Mouse (Mus musculus): ENCODE measurements around the gene Srp72. TPM values are rescaled to one million over a fixed set of nuclear protein-coding genes. Genes with fewer than 3 reads are reported as not detected.

The Srp72 gene
- polyA plus RNA-seq, 1 experiment from 2014 or later: 82.3 TPM

DNA sequence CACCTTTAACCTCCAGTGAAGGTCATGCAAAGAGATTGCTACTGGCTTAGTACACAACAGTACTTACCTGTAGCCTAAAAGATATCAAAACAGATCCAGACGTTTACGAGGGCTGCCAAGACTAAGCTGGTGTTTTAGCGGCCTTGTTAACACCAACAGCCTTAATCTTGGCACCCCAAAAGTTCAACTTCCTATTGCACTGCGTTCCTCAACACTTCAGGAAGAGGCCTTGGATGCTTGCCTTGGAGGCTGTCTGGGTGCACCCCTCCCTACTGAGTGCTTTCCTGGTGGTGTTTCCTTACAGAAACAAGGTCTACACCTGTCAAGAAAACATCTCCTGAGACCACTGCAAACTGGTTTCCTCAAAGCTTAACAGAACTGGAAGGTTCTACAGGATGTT lies 27.3 kb upstream of the Srp72 start:
- H3K36me3 ChIP-seq (ENCODE audit: control insufficient read depth, insufficient read depth, low read length): no peaks in the 10 kb centered on the region
- no peak for DNase-seq (ENCODE audit: low spot score)
- WGBS: 92% methylated on average over 4 of the region's 4 CpGs

GRCm38 (mm10) chr5:76947758-76948157 lies 26.7 kb upstream of the Srp72 start:
- no peaks in the 10 kb centered on the region; the same call in 1 of the 2 replicates for H3K4me1 ChIP-seq (replicated peaks; ENCODE audit: control insufficient read depth, insufficient read depth, low read length)
- H3K27me3 ChIP-seq (ENCODE audit: control insufficient read depth, insufficient read depth, low read length): no peaks in the 10 kb centered on the region
- no peaks in the 10 kb centered on the region for H3K9me3 ChIP-seq (ENCODE audit: control insufficient read depth, low read length)
- no peak overlapping the region for H3K4me2 ChIP-seq (replicated peaks; ENCODE audit: low read depth, low read length)
- no peaks in the 10 kb centered on the region for H3K36me3 ChIP-seq (ENCODE audit: control insufficient read depth, insufficient read depth, low read length)
- 86% methylated on average over 4 of the region's 4 CpGs for WGBS
- no peak overlapping the region for H3K4me3 ChIP-seq (ENCODE audit: low read depth, low read length)
- no peak for DNase-seq (ENCODE audit: low spot score)
- H3K27ac ChIP-seq (ENCODE audit: low read depth, low read length): no peak overlapping the region
- no peak overlapping the region for H3K9ac ChIP-seq (ENCODE audit: low read depth, low read length)
- ATAC-seq (ENCODE audit: low FRiP score): no peak

More for the DNA sequence above, 27.3 kb upstream of the Srp72 start:
- Histone ChIP-seq H3K9me3 (ENCODE audit: control insufficient read depth, low read length) (no peaks in the 10 kb centered on the region), H3K27me3 (ENCODE audit: control insufficient read depth, insufficient read depth, low read length) (no peaks in the 10 kb centered on the region), H3K9ac (ENCODE audit: low read depth, low read length) (no peak overlapping the region), H3K4me2 (replicated peaks; ENCODE audit: low read depth, low read length) (no peak overlapping the region), H3K4me3 (ENCODE audit: low read depth, low read length) (no peak overlapping the region), H3K27ac (ENCODE audit: low read depth, low read length) (no peak overlapping the region), H3K4me1 (replicated peaks; ENCODE audit: control insufficient read depth, insufficient read depth, low read length) (no peaks in the 10 kb centered on the region)
- ATAC-seq (ENCODE audit: low FRiP score): no peak

GRCm38 (mm10) chr5:76950343-76951105 lies 24.0 kb upstream of the Srp72 start:
- H3K27ac ChIP-seq (ENCODE audit: low read depth, low read length): peak overlapping the region; percentile 53; the same call in 1 of the 2 replicates
- H3K4me2 ChIP-seq (replicated peaks; ENCODE audit: low read depth, low read length): peak overlapping the region; percentile 81
- H3K4me3 ChIP-seq (ENCODE audit: low read depth, low read length): peak overlapping the region; percentile 72
- ATAC-seq (ENCODE audit: low FRiP score) (peak; percentile 55; the same call in 1 of the 2 replicates), DNase-seq (ENCODE audit: low spot score) (peak; percentile 48)
- H3K9ac ChIP-seq (ENCODE audit: low read depth, low read length): peak overlapping the region; percentile 74
- H3K9me3 ChIP-seq (ENCODE audit: control insufficient read depth, low read length): no peaks in the 10 kb centered on the region
- H3K36me3 ChIP-seq (ENCODE audit: control insufficient read depth, insufficient read depth, low read length): no peaks in the 10 kb centered on the region
- no peaks in the 10 kb centered on the region for H3K27me3 ChIP-seq (ENCODE audit: control insufficient read depth, insufficient read depth, low read length)
- H3K4me1 ChIP-seq (replicated peaks; ENCODE audit: control insufficient read depth, insufficient read depth, low read length): no peaks in the 10 kb centered on the region; the same call in 1 of the 2 replicates
- WGBS: under 1% methylated on average over 24 of the region's 24 CpGs

DNA sequence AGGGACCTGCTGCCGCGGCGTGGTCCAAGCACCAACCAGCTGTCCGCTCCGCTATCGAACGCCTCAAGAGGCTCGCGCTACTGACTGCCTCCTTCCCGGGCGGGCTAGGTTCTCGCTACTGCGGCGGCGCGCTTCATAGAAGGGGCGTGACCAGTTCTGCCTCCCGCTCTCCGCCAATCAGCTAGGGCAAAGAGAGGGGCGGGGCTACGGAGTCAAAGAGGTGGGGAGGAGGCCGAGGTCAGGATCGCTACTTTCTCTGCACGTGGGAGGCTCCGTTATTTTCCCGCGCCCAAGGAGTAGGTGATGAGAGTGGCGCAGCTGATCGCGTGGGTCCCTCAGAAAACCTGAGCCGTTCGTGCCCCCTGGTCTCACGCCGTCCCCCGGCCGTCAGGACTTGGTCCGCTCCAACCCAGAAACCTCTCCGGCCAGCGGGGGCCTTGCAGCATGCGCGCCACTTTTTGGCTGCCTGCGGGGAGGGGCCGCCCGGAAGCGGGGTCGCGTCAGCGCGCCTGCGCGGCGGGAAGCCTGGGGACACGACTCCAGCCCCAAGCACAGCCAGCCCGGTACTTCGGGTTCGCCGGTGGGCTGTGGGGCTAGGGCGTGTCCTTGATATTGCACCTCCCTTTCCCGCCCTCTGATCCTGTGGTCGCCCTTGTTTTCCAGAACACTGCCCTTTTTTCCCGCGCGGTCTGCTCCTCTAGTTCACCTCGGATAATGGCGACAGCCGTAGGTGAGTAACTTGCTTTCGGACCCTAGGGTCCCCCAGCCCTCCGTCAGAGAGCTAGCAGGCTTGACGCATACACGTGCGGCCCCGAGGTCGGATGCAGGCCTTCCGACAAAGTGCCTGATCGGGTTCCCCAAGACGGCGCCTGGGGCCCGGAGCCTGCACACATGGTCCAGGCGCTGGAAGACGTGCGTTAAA lies 23.1 kb upstream of the Srp72 start, which contains the start of the genes Paics and Ppat:
Paics (plus strand) TSS at position 202 of the 922 bp plus-strand sequence.
Ppat (minus strand) TSS at position 473 of the 922 bp plus-strand sequence.
- H3K36me3 ChIP-seq (ENCODE audit: control insufficient read depth, insufficient read depth, low read length): no peaks in the 10 kb centered on the region
- peak within 1 kb of the TSS; percentile 81 for H3K9ac ChIP-seq (ENCODE audit: low read depth, low read length)
- WGBS: under 1% methylated on average over 75 of the region's 81 CpGs
- DNase-seq (ENCODE audit: low spot score): peak; percentile 98
- no peaks in the 10 kb centered on the region for H3K27me3 ChIP-seq (ENCODE audit: control insufficient read depth, insufficient read depth, low read length)
- H3K4me3 ChIP-seq (ENCODE audit: low read depth, low read length): peak within 1 kb of the TSS; percentile 72
- ATAC-seq (ENCODE audit: low FRiP score): peak; percentile 97
- peak within 1 kb of the TSS; percentile 53 for H3K27ac ChIP-seq (ENCODE audit: low read depth, low read length)
- no peaks in the 10 kb centered on the region for H3K9me3 ChIP-seq (ENCODE audit: control insufficient read depth, low read length)
- peak within 1 kb of the TSS; percentile 81 for H3K4me2 ChIP-seq (replicated peaks; ENCODE audit: low read depth, low read length)
- no peaks in the 10 kb centered on the region; the same call in 1 of the 2 replicates for H3K4me1 ChIP-seq (replicated peaks; ENCODE audit: control insufficient read depth, insufficient read depth, low read length)

DNA sequence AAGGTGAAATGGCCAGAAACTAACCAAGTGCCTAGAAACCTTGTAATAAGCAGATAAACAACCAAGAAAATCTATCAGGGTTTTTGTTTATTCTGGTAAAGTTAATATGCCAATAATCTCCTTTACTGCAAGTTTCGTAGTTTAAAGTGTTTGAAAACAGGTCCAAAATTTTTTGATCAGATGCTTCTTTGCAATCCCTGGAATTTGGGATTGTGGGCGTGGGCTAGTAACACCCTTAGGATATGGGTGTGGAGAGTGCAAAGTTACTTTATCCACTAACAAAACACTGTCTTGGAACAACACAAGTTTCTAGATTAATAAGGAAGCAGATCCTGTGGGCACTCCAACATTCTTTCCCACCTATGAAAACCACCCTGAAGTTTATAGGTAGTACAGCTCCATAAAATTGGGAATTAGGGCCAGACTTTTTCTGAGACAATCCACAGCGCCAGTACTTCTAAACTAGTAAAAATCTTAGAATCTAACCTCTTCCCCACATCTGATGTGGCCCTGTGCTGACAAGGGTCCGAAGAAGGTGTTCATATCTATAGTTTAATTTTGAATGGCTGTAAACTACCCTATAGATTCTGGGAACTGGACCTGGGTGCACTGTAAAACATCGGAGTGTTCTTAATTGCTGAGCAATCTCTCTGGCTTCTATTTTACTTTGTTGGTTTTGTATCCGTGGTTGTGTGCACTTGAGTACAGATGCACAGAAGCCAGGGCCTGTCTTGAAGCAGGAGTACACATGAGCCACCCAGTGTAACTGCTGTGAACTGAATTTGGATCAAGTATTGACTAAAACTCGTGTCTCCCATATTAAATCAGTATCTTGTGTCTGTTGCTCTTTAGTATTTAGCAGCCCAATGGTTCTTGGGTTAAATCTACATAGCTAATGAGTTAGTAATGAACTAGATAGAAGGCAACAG lies 22.1 kb upstream of the Srp72 start:
- no peak for ATAC-seq (ENCODE audit: low FRiP score)
- Histone ChIP-seq H3K36me3 (ENCODE audit: control insufficient read depth, insufficient read depth, low read length) (no peaks in the 10 kb centered on the region; the same call in 1 of the 2 replicates), H3K4me1 (replicated peaks; ENCODE audit: control insufficient read depth, insufficient read depth, low read length) (no peaks in the 10 kb centered on the region; the same call in 1 of the 2 replicates), H3K27ac (ENCODE audit: low read depth, low read length) (0 out of 2 replicates have a peak overlapping the region, but pooled peaks have one; percentile 52), H3K4me2 (replicated peaks; ENCODE audit: low read depth, low read length) (peak overlapping the region; percentile 71), H3K4me3 (ENCODE audit: low read depth, low read length) (peak overlapping the region; percentile 72), H3K9me3 (ENCODE audit: control insufficient read depth, low read length) (no peaks in the 10 kb centered on the region), H3K9ac (ENCODE audit: low read depth, low read length) (peak overlapping the region; percentile 81), H3K27me3 (ENCODE audit: control insufficient read depth, insufficient read depth, low read length) (no peaks in the 10 kb centered on the region)
- 22% methylated on average over 7 of the region's 7 CpGs for WGBS
- peak; percentile 15 for DNase-seq (ENCODE audit: low spot score)

GRCm38 (mm10) chr5:76953794-76954193 lies 20.7 kb upstream of the Srp72 start:
- Histone ChIP-seq H3K27me3 (ENCODE audit: control insufficient read depth, insufficient read depth, low read length) (no peaks in the 10 kb centered on the region), H3K4me3 (ENCODE audit: low read depth, low read length) (no peak overlapping the region), H3K4me1 (replicated peaks; ENCODE audit: control insufficient read depth, insufficient read depth, low read length) (no peaks in the 10 kb centered on the region; the same call in 1 of the 2 replicates), H3K27ac (ENCODE audit: low read depth, low read length) (no peak overlapping the region), H3K9me3 (ENCODE audit: control insufficient read depth, low read length) (no peaks in the 10 kb centered on the region), H3K36me3 (ENCODE audit: control insufficient read depth, insufficient read depth, low read length) (peaks cover 5% of the 10 kb centered on the region; the same call in 1 of the 2 replicates), H3K4me2 (replicated peaks; ENCODE audit: low read depth, low read length) (no peak overlapping the region), H3K9ac (ENCODE audit: low read depth, low read length) (no peak overlapping the region)
- DNase-seq (ENCODE audit: low spot score) (no peak), ATAC-seq (ENCODE audit: low FRiP score) (no peak)
- WGBS: 88% methylated on average over 3 of the region's 3 CpGs

DNA sequence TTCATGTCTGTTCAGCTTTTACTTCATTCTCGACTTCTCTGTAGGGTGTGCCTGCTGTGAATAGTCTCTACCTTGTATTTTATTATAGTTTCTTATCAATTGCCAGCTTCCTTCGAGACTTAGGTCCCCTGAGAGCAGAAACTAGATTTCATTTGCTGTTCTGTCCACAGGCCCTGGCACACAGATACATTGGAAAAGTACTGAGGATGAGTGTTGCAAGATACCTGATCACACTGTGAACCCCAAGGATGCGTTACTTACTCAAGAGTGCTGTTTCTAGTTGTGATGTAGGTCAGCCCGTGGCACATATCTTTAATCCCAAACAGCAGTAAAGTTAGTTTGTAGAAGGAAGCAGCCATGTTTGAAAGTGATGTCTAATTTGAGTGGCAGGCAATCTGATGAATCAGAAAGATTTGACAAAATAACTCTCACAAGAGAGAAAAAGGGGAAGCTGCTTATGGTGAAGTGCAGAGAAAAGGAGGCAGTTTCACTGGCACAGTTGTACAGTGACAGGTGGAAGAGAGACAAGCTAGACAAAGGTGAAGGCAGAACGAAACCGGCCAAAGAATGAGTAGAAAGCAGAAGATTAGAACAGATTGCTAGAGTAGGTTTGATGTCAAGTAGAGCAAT lies 20.1 kb upstream of the Srp72 start:
- H3K4me3 ChIP-seq (ENCODE audit: low read depth, low read length): no peak overlapping the region
- WGBS: 90% methylated on average over 6 of the region's 6 CpGs
- H3K9ac ChIP-seq (ENCODE audit: low read depth, low read length): no peak overlapping the region

More for the DNA sequence above, 20.1 kb upstream of the Srp72 start:
- Histone ChIP-seq H3K36me3 (ENCODE audit: control insufficient read depth, insufficient read depth, low read length) (peaks cover 5% of the 10 kb centered on the region; the same call in 1 of the 2 replicates), H3K27me3 (ENCODE audit: control insufficient read depth, insufficient read depth, low read length) (no peaks in the 10 kb centered on the region), H3K27ac (ENCODE audit: low read depth, low read length) (no peak overlapping the region), H3K4me2 (replicated peaks; ENCODE audit: low read depth, low read length) (no peak overlapping the region), H3K4me1 (replicated peaks; ENCODE audit: control insufficient read depth, insufficient read depth, low read length) (no peaks in the 10 kb centered on the region; the same call in 1 of the 2 replicates), H3K9me3 (ENCODE audit: control insufficient read depth, low read length) (no peaks in the 10 kb centered on the region)
- ATAC-seq (ENCODE audit: low FRiP score): no peak
- DNase-seq (ENCODE audit: low spot score): no peak
